Mouse (Mus musculus): Measurements from ENCODE around the gene Scd1.

Gene Scd1

DNA sequence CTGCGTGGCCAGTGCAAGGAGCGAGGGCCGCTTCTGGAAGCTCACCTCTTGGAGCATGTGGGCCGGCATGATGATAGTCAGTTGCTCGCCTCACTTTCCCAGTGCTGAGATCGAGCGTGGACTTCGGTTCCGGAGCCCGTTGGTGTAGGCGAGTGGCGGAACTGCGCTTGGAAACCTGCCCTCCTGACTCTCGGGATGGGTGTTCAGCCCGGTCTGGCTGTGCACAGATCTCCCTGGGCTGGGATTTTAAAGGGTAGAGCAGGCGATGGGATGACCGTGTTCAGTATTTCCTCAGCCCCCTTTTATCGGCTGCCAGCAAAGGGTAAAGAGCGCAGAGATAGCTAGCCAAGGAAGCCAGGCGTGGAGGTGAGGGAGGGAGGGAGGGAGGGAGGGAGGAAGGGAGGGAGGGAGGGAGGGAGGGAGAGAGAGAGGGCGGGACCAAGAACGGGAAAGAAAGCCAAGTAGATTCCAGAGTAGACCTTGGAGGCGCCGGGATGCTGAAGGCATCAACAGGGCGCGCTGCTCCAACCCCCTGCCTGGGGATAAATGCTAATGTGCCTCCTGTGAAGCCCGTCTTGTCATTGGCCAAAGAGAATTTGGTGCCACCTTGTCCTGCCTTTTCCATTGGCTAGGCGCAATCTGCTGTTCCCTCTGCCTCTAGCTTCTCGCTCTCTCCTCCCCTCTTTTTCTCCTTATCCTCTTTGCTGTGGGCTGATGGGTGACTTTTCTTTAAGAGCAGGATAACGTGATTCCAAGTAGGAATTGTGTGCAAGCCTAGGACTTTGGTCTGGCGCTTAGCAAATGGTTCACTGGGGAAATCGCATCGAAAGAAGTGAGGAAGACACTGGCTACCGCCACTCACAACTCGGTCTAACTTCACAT lies at the start of gene Scd1:
Scd1 (minus strand) TSS at position 539 of the 882 bp plus-strand sequence.
- DNase-seq (ENCODE audit: low read depth): peak; percentile 13

DNA sequence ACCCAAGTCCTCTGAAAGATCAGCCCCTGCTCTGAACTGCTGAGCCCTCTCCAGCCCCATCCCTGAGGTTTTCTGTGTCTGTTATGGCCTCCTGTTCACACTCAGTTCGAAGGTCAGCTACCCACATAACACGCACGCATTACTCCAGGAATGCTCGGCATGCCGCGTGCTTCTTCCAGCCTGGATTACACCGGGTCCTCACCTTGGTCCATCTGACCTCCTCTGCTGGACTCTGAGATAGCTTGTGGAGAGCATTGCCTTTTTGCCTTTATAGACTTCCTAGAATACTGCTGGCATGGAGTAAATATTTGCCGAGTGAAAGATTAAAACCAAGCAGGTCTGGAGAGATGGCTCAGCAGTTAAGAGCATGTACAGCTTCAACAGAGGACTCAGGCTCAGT lies 47.7 kb upstream of the Scd1 start:
- no peak for DNase-seq (ENCODE audit: low read depth)

DNA sequence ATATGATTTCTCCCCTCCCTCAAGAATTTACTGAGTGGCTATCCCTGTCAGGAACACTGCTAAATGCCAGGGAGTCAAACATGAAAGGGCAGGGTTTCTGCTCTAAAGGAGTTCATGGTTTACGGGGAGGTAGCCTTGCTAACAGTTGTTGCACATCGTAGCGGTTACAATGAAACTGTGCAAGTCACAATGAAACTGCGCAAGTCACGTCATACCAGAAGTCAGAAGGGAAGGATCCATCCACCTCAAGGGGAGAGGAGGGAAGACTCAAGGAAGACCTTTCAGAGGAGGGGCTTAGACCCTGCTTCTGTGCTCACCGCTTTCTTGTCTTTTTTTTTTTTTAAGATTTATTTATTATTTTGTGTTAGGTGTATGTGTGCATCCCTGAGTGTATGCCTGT lies 47.2 kb upstream of the Scd1 start:
- DNase-seq (ENCODE audit: low read depth): no peak

DNA sequence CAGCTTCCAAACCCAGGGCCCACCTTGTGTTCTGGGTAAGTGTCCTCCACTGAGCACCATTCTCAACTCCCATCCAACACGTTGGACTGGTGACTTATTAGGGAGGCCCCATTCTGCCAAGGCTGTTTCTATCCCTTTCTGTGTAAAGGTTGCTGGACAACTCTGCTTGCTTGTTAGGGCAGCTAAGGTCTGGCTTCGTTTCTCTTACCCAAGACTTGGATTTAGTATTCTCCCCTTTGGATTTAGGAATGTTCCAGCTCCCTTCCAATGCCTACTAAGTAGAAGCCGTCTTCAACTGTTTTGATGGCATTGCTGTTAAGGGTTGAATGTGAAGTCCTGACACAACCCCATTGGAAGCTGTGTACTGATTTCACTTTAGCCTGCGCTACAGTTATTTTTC lies 40.2 kb upstream of the Scd1 start:
- DNase-seq (ENCODE audit: low read depth): no peak

DNA sequence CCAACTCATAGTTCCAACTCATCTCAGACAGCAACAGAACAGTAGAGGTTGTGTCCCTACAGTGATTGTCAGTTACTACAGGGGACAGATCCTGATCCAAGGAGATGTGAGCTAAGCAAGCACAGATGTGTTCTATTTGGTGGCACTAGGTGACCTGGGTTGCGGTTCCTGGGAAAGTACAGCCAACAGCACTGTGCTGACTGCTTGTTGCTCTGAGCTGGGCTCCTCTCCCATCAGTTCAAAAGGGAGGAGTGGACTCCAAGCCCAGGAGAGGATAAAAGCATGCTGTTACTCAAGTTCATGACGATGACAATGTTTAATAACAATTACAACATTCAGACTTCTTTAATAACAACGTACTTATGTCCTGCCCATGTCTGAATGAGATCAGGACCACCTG lies 38.1 kb upstream of the Scd1 start:
- no peak for DNase-seq (ENCODE audit: low read depth)

DNA sequence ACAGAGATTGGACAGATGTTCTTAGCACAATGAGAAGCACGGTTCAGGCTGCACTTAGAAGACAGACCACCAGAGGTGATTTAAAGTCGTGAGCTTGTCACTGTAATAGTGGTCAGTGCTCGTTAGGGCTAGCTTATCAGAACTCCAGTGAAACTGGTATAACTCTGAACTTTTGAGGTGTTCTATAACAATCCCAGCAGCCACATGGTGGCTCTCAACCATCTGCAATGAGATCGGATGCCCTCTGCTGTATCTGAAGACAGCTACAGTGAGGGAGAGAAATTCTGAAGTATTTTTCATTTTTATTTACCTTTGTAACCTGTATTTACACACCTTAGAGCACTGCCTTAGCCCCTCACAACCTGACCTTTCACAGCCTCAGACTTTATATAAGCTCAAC lies 31.6 kb upstream of the Scd1 start:
- DNase-seq (ENCODE audit: low read depth): no peak

DNA sequence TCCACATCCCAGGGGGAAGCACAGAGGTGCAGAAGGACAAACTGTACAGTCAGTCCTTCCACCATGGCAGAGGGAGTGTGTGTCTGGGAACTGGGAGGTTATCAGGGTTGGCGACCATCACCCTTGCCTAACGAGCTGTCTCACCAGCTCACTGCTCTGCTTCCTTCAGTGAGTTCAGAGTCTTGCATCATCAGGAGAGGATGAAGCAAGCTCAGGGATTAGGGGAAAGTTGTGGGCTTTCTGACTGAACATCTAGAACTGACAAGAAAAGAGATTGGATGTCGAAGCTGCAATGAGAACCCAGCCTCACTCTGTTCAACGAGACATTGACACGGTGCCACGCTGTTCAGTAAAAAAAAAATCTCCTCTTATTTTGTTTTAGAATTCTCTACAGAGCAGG lies 30.3 kb upstream of the Scd1 start:
- DNase-seq (ENCODE audit: low read depth): no peak

DNA sequence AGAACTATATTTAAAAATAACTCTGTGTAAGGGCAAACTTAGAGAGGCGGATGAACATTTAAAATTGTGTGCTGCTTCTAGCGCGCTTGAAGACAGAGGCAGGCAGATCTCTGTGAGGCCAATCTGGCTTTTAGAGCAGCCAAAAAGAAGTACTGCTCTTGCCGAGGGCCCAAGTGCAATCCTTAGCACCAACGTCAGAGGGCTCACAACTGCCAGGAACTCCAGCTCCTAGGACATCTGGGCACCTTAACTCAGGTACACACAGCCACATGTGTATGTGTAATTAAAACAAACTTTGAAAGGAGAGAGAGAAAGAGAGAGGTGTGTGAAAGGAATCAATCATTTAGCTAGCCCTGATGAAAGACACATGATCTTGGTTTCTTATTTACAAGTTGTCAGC lies 24.4 kb upstream of the Scd1 start:
- DNase-seq (ENCODE audit: low read depth): no peak

DNA sequence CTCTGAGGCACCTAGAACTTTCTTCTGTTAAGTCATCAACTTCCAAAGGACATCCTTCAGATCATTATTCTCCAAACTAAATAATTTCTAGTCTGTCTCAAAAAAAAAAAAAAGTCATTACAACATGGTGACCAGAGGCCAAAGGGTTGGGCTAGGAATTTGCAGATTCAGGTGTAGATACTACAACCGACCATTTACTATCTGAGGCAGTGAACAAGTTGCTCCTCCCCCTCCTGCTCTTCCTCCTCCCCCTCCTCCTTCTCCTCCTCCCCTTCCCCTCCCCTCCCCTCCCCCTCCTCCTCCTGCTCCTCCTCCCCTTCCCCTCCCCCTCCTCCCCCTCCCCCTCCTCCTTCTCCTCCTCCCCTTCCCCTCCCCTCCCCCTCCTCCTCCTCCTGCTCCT lies 20.0 kb upstream of the Scd1 start:
- DNase-seq (ENCODE audit: low read depth): no peak

DNA sequence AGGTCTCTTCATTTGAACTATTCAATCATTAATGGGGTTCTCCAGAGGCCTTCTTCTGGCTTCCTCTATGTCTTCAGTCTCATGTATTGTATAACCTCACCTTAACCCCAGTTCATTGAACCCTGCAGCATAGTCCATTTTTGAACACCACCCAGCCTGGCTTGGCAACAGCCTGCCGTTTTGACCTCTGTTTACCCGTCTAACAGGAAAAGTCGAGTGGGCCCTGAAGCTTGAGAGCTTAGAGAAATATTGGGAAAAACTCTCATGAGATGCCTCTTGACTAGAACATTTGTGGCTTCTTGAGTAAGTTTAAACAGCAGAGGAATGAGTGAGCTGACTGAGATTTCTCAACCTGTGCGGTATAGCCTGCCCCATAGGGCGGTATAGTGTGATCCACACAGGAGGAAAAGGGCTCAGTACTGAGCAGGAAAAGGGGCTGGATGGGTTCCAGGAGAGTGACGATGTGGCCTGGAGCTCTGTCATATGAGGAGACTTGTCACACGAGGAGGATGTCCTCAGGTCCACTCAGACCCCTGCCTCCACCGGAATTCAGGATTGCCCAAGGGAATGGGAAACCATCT lies 14.5 kb upstream of the Scd1 start:
- no peak for DNase-seq (ENCODE audit: low read depth)

DNA sequence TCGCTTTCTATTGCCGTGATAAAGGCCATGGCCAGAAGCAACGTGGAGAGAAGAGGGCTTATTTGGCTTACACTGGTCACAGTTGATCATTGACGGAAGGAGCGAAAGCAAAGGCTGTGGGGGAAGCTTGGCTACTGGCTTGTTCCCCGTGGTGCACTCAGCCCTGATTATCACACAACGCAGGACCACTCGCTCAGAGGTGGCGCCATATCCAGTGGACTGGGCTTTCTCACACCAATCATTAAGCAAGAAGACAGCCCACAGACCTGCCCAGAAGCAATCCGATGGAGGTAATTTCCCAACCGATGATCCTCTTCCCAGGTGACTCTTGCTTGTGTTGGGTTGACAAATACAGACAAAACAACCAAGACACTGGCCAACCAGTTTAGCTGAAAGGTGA lies 11.9 kb upstream of the Scd1 start:
- DNase-seq (ENCODE audit: low read depth): no peak

DNA sequence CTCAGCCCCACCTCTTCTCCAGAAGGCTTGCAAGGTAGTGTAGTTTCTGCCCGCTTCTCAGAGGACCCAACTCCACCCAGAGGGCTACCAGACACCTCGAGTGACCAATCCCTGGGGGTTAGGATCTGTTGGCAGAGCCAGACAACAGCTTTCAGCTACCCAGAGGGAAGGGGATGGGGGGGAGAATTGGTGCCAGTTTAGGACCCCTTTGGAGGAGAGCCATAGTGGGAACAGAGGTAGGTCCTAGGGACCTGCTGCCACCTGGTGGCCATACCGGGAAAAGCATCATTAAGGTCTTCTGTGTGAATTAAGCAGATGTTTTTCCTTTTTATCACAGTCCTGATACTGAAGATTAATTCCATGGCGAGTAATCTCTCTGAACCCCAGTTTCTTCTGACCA lies 11.3 kb upstream of the Scd1 start:
- peak; percentile 79 for DNase-seq (ENCODE audit: low read depth)

DNA sequence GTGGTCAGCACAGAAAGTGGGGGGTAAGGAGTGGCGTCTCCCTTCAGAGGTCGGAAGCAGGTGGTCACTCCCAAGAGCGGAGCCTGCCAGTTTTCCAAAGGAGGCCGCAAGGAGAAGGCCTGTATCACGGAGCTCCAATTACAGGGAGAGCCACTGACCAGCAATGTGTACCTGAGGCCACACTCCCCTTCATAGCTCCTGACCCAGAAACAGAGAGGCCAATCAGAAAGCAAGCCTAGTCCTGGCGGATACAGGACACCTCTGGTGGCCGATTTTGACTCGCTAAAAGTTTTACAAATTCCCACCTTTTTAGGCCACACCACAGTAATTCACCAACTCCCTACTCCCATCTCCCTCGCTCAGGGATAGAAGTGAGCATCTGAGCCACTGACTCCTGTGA lies 10.9 kb upstream of the Scd1 start:
- no peak for DNase-seq (ENCODE audit: low read depth)

DNA sequence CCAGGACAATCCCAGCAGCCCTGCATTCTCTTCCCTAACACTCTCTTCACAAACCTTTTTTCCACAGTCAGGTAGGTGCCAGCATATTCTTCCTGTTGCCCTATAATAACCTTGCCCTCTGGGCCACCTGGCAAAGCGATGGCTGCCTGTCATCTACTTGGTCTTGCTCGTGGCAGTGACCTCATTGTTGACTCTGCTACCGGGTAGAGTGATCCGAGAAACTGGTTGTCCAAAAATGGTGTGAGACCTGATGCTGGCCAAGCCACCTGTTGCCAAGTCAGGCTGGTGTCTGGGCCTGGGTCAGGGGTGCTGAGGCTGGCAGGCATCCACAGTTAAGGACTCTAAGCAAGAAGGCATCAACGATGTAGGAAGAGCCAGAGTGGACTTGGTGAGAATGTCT lies 10.4 kb upstream of the Scd1 start:
- DNase-seq (ENCODE audit: low read depth): no peak

DNA sequence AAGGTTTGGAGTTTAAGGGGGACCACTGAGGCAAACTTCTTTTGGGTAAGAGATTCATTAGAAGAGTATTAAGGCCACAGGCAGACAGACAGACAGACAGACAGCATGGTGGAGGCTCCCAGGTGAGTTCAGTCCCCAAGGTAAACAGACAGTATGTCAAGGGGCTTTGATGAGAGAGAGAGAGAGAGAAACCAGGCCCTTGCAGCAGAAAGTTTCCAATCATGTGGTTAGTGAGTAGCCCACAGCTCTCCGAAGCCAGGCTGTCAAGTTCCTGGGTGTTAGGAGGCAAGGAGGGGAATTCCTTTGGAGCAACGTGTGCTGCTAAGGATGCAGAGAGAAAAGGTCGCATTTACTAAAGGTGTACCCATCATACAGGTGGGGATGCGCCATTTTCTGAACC lies 9.8 kb upstream of the Scd1 start:
- no peak for DNase-seq (ENCODE audit: low read depth)

DNA sequence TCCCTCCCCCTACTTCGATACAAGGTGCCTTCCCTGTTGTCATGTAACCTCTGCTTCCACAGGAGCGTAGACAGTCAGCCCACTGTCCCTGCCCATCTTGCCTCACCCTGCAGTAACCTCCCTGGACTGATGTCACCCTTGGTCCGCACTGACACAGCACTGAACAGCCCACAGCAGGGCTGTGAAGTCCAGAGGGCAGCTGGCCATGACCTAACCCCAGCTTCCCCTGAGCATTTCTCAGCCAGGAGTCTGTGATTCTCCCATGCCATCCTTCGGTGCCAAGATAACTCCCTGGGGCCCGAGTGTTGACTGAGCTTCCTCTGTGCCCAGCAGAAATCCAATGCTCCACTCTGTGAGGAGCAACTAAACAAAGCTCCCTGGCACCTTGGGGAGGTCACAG lies 8.6 kb upstream of the Scd1 start:
- DNase-seq (ENCODE audit: low read depth): no peak

DNA sequence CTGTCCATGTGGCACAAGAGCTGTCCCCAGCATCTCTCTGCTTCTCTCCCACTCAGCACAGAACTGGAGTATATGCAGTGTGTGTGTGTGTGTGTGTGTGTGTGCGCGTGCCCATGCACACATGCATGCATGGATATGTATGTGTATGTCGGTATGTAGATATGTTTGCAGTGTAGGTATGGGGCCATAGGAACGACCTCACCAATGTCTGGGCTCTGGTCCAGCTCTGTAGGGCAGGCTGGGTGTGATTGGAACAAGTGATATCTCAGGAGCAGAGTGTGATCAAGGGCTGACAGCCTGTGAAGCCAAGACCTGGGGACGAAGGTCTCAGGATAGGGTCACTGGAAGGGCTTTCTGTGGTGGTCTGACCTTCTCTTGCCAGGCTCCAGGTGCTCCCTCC lies 7.8 kb upstream of the Scd1 start:
- no peak for DNase-seq (ENCODE audit: low read depth)

DNA sequence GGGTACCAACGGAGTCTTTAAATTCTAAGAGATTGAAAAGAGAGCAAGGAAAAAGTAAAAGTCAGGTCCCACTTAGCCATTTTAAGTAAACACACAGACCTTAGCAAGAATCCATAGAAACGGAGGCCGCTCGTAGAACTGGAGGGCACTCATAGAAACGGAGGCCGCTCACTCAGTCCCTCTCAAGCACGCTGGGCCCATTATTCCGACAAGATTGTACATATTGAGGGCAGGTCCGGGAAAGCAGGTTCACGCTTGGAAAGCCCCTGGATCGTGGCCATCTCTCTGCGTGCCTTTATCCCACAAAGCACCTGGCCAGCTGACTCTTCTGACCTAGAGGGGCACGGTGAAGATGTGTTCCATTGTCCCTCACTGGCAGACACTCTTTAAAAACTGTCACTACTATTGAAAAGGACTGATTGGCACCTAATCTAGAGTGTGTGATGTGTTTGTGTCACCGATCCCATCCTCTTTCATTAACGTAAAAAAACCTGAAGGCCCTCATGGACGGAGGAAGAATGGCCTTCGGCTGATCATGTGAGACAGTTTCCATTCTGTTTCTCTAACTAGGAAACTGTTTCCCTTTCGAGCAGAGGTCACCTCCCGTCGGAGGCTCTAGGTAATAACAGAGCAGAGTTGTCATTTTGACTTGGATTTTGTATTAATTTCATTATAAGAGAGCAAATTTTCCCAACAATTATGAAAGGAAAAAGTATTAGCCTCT lies 2.8 kb upstream of the Scd1 start:
- no peak for DNase-seq (ENCODE audit: low read depth)

DNA sequence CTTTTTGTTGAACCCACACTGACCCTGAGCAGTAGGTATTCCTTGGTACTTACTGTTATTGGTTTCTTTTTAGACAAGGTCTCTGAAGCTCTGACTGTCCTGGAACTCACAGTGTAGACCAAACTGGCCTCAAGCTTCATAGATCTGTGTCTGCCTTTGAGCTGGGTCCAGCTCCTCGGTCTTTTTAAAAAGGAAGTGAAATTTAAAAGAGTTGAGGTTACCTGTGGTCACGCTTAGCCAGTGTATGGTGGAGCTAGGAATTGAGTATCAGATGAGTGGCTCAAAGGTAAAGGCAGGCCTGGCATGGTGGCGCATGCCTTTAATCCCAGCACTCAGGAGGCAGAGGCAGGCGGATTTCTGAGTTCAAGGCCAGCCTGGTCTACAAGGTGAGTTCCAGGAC lies 916 bp upstream of the Scd1 start:
- no peak for DNase-seq (ENCODE audit: low read depth)

DNA sequence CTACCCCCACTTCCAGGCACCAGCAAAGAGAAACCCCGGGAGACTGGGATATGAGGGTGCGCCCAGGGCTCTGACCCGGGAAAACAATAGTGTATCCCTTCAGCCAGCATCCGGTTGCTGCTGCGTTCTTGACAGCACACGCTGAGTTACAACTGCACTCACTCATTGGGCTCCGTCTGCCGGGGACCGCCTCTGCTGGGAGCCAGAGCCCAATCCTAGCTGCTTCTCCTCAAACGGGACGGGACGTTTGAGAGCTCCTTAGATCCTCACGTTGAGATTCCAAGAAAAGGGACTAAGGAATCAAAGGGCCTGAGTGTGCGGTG lies 505 bp upstream of the Scd1 start:
- DNase-seq (ENCODE audit: low read depth): peak; percentile 11

DNA sequence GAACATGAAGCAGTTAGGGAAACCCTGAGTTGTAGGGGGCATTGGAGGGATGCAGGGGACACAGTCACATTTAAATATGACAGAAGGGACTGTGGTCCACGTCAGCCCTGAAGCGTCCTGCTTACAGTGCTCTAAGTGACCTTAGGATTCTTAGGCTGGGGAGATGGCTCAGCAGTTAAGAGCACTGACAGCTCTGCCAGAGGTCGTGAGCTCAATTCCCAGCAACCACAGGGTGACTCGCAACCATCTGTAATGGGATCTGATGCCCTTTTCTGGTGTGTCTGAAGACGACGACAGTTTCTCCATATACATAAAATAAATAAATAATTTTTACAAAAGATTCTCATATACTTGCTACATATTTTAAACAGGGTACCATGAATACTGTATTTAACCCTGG lies 4.1 kb downstream of the Scd1 start:
- DNase-seq (ENCODE audit: low read depth): no peak

DNA sequence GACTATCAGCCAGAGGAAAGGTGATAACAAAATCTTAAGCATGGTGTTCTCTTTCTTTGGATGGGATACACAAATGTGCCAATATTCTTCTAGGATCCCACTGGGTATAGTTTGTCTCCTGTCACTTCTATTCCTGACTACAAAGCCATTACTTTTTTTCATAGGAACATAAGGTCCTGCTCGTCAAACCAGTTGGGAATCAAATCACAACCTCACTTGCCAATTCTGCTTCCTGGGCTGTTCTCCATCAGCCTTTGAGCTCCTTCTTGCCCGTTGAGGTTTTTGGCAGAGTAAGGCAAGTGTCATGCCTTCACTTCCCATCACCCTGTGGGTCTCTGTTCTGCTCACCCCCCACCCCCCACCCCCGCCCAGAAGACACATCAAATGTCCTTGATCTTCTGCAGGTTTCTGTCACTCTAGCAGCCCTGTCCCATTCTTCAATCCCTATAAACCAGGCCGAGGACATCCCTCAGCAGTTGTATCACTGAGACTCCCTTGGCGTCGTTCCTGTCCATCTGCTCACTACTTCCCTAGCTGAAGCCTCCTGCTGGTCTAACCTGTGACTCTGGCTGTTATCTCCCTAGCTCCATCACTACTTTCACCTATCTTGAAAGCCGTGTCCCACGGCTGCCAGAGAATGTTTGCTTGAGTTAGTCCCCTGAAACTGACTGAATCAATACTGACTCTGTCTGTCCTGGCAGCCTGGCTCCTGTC lies 7.0 kb downstream of the Scd1 start:
- DNase-seq (ENCODE audit: low read depth): no peak

DNA sequence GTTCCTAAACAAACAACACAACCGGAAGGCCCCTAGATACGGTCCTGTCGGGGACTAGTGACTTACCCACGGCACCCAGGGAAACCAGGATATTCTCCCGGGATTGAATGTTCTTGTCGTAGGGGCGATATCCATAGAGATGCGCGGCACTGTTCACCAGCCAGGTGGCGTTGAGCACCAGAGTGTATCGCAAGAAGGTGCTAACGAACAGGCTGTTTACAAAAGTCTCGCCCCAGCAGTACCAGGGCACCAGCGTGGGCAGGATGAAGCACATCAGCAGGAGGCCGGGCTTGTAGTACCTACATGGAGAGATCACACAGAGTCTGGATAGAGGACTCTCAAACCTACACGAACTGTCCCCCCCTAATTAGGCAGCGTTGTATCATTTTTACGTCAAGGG lies 7.6 kb downstream of the Scd1 start:
- no peak for DNase-seq (ENCODE audit: low read depth)

All from naive thymus-derived CD4-positive, alpha-beta T cell, adult 2 months (primary cell).